Mouse (Mus musculus) liver, embryonic 14.5 days (tissue): Measurements from ENCODE around the gene Mrpl54.

Experiments
- CTCF ChIP-seq: IDR thresholded peaks from 2 replicates; pipeline ENCODE4 v1.5.1; 2016; ENCODE audit warnings: antibody characterized with exemption, low read depth, control low read depth
- EP300 ChIP-seq: IDR thresholded peaks from 2 replicates; pipeline ENCODE4 v1.6.1; 2016; ENCODE audit warnings: antibody characterized with exemption, low read depth

DNA sequence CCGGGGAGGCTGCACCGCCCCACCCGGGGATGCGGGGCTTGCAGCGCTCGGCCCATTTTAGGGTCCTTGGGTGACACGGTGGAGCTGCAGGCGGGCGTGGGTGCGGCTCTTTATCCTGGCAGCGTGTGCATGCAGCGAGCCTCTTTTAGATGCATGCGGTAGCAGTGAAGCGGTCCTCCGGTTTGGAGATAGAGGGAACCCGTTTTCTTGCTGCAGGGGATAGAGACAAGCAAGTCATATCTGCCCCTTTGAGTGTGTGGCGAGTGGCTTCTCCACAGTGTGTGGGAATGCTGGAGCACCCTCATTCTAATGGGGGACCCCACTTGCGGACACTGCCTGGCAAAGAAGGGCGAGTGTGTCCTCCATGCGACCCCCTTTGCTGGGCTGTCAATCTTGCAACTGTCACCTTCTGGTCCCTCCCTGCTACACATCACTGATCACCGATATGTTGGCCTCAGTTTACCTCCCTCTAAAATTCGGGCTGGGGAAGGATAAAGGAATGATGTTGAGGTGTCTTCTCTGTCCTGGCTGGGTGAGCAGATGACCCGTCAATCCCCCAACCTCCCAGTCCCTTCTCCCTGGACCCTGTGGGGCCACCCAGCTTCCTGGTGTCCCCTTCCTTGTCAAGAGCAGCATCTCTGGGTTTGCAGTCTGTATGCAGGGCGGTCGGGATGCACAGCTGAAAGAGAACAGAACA is 26.7 kb upstream of the Mrpl54 start:
- TF ChIP-seq CTCF, result peak; percentile 18; the same call in 1 of the 2 replicates
- TF ChIP-seq EP300, result no peak
